Mouse (Mus musculus): ENCODE data around the gene Pigs. TPM values are rescaled to one million over a fixed set of nuclear protein-coding genes. Genes with fewer than 3 reads are reported as not detected.

The Pigs gene
- total RNA-seq, 1 experiment from 2014 or later, result 12.6 TPM

DNA sequence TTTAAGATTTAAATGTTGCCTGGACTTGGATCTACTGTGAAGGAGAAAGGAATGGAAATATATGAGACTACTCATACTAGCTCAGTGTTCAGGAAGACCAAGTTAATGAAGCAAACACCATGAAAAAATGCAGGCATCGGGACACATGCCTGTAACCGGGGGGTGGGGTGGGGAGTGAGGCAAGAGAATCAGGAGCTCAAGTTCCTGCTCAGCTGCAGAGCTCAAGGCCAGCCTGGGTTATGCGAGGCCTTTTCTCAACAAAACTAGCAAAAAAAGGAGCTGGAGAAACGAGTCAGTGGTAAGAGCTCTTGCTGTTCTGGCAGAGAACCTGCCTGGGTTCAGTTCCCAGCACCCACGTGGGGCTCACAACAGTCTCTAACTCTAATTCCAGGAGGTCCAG is 5.8 kb downstream of the Pigs start:
- ATAC-seq (replicated peaks; ENCODE audit: low read depth, poor library complexity, severe bottlenecking), result no peak

DNA sequence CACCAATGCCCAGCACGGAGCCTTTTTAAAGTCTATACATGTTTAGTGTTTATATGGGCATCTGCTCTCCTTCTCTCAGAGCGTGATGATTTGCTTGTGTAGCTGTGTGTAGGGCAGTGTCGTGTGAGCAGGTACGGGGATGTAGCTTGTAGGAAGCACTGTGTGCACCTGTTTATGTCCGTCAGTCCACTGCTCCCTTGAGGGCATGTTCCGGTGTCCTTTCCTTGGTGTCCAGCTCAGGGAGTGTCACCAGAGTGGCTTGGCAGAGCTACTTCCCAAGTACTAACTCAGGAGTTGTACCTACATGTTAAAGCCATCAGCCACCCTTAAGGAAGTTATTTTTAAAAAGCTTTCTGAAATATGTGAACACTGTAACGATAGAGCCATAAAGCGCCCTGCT is 8.8 kb downstream of the Pigs start:
- no peak for ATAC-seq (replicated peaks; ENCODE audit: low read depth, poor library complexity, severe bottlenecking)

DNA sequence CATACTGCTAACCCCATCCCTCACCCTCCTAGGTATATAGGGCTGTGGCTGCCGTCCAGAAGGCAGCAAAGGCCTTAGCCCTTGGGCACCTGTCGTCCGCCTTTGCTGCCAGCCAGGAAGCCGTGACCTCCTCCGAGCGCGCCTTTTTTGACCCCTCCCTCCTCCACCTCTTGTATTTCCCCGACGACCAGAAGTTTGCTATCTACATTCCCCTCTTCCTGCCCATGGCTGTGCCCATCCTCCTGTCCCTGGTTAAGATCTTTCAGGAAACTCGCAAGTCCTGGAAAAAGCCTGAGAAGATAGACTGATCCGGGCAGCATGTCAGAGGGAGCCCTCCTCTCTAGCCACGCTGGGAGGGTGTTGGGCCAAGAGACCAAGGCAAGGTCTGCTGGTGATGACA is 13.5 kb downstream of the Pigs start:
- no peak for ATAC-seq (replicated peaks; ENCODE audit: low read depth, poor library complexity, severe bottlenecking)

DNA sequence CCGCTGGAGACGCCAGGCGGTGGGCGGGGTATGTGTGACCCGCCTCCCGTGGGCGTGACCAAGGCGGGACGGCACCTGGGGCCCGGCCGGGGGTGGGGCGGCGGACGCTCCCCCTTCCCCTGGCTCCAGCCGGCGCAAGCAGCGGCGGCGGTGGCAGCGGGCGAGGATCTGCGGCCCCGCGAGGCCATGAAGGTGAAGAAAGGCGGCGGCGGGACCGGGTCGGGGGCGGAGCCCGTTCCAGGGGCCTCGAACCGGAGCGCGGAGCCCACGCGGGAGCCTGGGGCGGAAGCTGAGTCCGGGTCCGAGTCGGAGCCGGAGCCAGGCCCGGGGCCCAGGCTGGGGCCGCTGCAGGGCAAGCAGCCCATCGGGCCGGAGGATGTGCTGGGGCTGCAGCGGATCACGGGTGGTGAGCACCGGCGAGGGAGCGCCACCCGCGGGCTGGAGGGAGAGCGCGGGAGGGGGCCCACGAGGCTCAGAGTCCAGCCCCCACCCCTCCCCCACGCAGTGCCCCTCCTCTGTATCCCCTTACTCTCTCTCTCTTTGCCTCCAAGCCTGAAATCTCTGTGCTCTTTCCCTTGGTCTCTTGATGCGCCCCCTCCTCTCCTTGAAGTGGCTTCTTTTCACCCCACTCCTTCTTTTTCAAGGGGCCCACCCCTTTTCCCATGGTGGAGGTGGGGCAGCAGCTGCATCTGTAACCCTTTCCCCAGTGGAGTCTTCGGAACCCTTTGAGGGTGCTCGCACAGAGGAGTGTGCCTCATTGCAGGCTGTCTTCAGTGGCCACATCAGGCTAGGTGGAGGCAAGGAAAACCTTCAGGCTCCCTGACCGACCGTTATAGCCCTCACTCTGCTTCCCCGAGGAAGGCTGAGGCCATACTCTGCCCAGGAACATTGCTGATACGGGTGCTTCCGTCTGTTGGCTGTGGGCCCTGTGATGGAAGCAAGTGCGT is 15.4 kb downstream of the Pigs start, which contains the start of gene Unc119:
Gene Unc119 (plus strand): TSS at position 102 of the 947 bp plus-strand sequence.
- ATAC-seq (replicated peaks; ENCODE audit: low read depth, poor library complexity, severe bottlenecking), result peak; percentile 25

DNA sequence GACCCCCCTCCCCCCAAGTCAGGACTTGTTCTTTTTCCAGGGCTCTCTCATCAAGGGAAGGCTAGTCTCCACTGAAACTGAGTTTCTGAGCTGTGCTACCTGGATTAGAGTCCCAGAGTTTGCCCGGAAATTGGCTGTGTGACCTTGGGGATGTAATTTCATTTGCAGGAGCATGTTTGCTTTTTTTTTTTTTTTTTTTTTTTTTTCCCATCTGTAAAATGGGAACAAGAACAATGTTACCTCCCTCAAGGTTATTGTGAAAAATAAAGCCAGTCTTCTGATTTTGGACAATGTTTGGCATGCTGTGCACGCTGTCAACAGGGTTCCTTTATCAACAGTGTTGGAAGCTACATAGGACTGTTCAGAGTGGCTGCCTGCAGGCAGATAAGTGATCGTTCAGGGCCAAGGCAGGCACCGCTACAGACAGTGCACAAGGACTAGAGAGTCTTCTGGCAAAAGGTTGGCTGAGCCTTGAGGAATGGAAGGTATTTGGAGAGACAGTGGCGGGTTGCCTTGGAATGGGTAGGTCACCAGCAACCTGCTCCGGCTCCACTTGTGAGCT is 16.2 kb downstream of the Pigs start:
- ATAC-seq (replicated peaks; ENCODE audit: low read depth, poor library complexity, severe bottlenecking), result no peak

DNA sequence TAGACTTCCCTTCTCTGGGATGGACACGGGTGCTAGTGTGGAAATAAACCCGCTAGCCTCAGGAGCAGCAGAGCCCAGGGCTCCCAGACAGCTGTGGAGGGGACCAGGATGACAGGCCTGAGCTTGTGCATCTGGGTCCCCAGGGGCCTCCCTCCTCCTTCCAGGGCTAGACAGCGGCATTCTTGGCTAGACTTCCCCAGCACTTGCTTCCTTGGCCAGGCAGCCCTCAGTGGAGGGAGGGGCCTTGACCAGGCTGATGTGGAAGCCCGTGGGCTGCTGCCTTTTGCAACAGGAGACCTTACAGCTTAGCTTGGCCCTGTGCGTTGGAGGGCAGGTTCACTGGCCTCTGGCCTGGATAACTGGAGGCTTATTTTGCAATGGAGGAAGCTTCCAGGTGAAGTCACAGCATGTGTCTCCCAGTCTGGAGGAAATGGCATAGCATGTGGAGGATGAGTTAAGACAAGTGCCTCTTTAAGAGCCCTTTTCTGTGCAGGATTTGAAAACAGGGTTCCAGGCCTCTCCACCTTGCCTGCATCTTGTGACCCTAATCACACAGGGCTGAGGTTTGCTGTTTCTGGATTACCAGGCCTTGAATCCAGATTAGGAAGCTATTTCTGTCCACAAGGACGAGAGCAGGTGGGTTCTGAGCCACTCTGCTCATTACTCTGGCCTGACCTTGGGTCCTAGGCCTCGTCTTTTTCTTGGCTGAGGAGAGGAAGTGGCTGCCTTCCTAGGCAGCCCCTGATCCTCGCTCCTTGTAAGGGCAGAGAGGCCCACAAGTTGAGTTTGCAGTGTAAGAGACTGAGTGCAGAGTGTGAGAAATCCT is 16.9 kb downstream of the Pigs start:
- peak; percentile 2; the same call in 1 of the 2 replicates for ATAC-seq (replicated peaks; ENCODE audit: low read depth, poor library complexity, severe bottlenecking)

DNA sequence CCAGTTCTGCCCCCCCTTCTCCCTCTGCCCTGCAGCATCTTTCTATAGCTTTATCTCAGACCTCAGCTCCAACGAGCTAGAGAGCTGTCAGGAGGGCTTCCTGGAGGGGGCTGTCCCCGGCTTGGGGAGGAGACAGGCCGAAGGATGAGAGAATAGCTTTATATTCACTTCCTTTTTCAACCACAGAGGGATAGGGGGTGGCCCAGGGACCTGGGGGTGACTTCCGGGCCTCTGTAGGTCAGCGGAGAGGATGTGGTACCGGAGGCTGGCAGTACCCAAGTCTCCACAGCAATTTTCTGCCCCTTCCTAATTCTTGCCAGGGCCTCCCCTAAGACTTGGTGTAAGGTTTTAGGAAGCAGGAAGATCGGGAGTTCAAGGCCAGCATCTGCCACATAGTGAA is 17.6 kb downstream of the Pigs start:
- ATAC-seq (replicated peaks; ENCODE audit: low read depth, poor library complexity, severe bottlenecking), result peak; percentile 64

DNA sequence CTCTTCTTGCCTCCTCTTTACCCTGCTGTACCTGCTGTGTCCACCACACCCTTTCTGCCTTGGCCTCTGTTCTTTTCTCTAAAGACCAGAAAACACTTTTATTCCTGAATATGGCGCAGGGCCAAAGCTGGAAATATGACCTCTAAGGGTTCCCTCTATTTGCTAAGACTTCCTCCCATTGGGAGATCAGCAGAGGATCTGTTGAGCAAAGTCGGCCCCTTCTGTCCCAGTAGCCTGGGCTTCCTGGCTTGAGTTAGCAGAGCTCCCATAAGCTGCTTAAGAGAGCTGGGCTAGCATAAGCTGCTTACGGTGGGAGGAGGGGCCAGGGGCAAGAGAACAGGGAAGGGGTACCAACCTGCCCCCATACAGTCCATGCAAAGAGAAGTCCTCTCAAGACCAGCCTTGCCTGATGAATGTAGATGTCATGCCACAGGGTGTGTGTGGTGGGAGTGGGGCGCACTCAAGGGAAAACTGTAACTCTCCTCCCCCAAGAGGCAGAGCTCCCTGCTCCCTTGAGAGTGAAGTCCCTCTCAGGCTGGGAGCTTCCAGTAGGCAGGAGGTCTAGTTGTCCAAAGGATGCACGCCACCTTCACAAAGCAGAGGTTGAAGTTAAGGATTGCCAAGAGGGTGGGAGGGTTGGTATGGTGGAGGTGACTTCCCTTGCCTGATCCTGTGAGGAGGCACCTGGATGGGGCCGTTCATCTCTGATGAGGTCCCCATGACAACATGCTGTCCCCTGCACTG is 18.3 kb downstream of the Pigs start:
- ATAC-seq (replicated peaks; ENCODE audit: low read depth, poor library complexity, severe bottlenecking), result no peak

DNA sequence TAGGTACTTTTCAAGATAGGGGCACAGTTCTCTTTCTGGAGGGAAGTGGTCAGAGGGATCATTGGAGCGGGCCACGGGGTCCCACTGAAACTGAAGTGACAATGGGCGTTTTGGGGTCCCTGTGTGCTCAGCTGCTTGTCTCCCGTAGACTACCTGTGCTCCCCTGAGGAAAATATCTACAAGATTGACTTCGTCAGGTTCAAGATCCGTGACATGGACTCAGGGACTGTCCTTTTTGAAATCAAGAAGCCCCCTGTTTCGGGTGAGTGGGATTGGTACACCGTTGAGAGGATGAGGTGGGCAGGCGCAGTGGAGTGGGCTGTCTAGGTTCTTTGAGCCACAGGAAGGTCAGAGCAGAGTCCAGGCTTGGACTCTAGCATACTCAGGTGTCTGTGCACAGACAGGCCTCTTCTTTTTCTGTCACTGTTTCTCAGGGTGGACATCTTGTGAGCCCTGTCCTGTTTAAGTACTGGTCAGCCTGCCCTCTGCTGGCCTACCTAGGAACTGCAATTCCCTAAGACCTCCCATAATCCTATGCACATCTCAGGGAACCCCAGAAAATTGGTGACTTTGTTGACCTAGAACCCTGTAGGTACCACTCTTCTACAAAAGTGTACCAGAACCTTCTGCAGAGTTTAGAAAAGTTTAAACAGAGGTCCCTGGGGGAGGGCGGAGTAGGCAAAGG is 19.0 kb downstream of the Pigs start:
- 0 out of 2 replicates have a peak, but pooled peaks have one; percentile 5 for ATAC-seq (replicated peaks; ENCODE audit: low read depth, poor library complexity, severe bottlenecking)

DNA sequence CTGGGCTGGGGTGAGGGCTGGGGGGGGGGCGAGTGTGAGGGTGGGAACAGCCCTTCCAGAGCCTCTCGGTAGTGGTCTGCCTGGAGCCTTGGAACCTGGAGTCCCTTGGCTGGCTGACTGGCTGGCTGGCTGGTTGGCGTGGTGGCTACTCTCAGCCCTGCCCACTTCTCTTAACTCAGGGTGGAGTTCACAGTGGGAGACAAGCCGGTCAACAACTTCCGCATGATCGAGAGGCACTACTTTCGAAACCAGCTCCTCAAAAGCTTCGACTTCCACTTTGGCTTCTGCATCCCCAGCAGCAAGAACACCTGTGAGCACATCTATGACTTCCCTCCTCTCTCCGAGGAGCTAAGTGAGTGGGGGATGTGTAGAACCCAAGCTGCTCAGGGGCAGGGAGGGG is 19.7 kb downstream of the Pigs start:
- no peak for ATAC-seq (replicated peaks; ENCODE audit: low read depth, poor library complexity, severe bottlenecking)

DNA sequence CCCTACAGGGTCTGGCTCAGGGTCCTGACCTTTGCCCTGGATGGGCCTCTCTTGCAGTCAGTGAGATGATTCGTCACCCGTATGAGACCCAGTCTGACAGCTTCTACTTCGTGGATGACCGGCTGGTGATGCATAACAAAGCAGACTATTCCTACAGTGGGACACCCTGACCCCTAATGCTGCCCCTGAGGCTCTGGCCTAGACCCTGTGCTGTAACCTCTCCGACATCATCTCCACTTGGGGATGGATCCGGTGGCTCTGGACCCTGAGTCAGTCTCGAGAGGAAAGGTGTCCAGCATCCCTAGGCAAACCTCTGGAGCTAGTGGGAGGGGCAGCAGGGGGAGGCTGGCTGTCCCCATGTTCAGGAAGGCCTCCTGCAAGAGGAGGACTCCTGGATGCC is 20.3 kb downstream of the Pigs start:
- ATAC-seq (replicated peaks; ENCODE audit: low read depth, poor library complexity, severe bottlenecking), result no peak

DNA sequence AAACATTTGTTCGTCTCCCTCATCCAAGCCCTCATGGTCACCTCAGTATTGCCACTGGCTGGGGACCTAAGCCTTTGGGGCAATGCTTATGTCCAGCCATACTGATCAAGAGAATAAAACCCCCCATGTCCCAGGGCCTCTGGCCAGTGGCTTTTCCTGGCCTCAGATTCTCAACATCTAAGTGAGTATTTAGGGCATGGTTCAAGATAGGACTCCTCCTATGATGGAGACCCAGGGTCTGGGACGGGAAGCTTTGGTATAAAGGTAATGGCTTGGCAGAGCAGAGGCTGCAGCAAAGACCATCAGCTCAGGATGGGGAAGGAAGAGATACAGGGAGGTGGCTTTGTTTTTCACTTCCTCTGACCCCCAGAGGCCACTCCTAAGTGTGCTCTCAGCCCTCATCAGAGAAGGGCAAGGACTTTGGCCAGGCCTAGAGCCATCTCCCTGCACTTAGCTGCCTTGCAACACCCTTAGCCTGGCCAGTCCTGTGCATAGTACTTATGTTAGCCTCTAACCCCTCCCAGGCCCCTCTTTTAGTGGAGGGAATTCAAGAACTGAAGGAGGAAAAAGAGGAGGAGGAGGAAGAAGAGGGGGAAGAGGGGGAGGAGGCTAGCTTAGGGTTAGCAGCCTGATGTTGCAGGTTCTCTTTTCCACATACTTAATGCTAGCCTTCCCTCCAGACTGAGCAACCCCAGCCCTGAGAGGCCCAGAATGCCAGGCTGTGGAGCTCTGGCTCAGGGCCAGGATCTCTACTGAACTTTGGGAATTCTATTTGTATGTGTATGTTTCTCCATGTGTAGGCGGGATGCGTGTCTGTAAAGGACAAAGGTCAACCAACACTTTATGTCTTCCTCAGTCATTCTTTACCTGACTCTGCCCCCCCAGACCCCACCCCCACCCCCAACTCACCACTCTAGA is 21.5 kb downstream of the Pigs start:
- no peak for ATAC-seq (replicated peaks; ENCODE audit: low read depth, poor library complexity, severe bottlenecking)

DNA sequence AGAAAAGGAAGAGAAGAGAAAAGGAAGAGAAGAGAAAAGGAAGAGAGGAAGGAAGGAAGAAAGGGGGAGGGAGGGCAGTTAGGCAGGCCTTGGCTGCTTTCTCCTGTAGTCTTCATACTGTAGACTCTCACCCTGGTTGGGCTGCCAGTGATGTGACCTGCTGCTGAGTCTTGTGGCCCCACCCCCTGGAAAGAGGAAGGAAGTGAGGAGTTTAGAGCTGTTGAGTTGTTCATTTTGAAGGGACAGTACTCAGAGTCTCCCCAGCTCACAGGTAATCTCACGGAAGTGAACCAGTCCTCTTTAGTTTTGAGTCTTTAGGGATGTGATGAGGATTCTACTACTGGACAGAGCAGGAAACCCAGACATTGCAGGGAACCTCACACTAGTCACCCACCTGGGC is 24.9 kb downstream of the Pigs start:
- peak; percentile 77 for ATAC-seq (replicated peaks; ENCODE audit: low read depth, poor library complexity, severe bottlenecking)

DNA sequence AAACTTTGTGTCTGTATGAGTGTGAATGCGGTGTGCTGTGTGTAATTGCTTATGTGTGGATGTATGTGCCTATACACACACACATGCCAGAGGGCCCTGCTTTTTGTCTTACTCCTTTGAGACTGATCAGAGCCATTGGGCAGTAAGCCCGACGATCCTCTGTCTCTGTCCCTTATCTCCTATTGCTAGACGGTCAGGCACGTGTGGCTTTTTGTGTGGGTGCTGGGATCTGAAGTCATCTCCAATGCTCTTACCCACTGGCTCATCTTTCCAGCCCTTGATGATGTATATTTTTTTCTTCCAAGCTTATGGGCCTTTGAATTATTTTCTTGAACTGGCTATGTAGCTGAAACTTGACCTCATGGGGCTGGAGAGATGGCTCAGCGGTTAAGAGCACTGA is 26.7 kb downstream of the Pigs start:
- ATAC-seq (replicated peaks; ENCODE audit: low read depth, poor library complexity, severe bottlenecking), result no peak

DNA sequence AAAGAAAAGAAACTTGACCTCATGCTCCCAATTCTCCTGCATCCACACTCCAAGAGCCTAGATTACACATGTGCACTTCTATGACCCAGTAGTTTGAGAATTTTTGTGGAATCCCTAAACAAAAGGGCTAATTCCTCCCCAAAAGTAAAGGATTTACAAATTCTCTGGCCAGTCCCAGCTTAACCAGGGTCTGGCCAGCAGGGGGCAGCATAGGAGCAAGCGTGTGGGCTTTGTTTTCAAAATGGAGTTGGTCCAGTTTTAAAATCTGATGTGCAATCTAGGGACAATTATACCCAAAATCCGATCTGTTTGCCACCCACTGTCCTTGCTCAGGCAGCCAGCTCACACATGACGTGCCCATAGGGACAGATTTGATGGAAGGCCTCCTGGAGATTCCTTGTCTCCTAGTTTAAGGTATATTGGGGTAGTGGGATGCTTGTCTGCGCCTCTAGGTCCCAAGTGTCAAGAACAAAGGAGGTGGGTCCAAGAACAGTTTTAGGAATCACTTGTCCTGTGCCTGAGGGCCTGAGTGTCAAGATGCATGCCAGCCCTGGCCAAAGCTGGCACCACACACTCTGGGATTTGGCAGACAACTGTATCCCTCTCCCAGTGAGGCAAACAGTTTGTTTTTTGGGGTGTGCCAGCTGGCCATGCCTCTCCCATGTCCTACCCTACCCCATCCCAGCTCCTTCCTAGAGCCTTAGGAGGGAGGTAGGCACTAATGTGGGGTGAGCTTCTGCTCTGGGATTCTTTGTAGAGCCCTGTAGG is 27.4 kb downstream of the Pigs start:
- no peak for ATAC-seq (replicated peaks; ENCODE audit: low read depth, poor library complexity, severe bottlenecking)

DNA sequence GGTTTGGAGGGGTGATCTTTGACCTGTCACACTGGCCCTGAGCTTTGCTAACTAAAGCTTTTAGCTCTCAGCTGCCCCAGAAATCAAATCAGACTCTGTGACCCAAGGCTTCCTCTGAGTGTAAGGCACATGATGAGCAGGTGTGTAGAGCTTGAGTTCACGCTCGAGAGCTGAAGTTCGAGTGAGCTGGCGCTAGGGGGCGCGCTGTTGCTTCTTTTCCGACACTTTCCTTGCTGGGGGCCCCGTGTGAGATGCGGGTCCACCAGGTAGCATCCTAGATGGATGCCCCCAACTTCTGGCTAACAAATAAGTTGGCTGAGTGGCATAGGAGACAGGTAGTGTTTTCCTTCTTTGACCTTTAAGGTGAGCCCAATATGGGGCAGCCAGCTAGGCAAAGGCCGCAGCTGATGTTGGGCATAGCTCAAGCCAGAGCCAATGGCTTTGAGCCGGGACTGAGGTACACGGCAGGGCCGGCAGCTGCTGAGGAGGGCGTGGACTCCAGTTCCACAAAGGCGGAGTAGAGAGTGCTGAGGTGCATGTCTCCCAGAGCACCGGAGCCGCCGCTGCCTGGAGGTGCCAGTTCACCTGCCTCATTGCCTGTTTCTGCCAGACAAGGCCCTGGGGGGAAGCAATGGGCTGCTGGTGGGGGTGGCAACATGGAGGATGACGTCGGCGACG is 30.3 kb downstream of the Pigs start:
- ATAC-seq (replicated peaks; ENCODE audit: low read depth, poor library complexity, severe bottlenecking), result no peak

DNA sequence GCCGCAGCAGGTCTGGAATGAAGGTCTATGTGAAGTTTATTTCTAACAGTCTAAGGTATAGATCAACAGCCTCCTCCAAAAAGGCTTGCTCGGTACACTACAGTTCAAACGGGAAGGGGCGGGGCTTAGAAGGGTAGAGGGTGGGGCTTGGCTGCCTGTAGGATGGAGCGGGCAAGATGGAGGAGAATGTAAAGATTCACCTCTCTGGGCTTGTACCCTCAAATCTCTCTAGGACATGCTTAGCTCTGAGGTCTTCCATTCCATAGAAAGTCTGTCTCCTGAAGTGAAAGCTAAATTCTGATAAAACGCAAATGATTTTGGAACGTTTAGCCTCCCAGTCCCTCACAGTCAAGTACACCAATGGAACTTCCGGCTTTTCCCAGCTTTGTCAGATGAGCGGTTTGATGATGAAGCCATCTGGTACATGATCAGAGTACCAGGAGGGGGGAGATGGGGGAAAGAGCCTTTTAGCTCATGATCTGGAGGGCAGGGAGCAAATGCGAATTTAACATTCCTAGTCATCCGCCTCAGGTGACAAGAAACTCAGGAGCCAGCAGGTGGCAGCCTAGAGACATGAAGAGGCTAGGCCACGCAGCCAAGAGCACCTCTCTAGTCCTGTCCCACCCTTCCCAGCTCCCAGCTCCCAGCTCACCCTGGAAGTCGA is 32.0 kb downstream of the Pigs start:
- ATAC-seq (replicated peaks; ENCODE audit: low read depth, poor library complexity, severe bottlenecking), result peak; percentile 87

All from common myeloid progenitor, adult 5-6 weeks (primary cell).